Mouse (Mus musculus): ENCODE results near the gene Sh2b1.

Gene Sh2b1

DNA sequence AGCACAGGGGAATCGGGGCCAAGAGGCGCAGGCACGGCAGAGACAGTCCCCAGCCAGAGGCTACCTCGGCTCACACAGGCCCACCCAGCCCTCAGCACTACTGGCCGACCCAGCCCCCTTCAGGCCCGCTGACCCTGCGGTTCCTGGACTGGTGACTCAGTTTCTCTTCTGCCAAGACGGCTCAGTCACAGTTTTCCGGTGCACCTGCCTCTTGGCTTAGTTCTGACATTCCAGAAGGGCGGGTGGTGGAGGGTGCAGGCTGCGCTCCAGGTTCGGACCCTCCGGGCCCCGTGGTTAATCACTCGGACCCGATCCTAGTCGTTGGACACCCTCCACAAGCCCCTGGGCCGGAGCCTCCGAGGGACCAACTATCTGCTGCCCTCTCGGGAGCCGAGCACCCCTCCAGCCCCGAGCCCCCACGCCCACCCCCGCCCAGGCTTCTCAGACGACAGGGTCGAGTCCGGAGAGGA lies 703 bp downstream of the Sh2b1 start:
- DNase-seq (ENCODE audit: low read depth, low spot score): peak; percentile 42

DNA sequence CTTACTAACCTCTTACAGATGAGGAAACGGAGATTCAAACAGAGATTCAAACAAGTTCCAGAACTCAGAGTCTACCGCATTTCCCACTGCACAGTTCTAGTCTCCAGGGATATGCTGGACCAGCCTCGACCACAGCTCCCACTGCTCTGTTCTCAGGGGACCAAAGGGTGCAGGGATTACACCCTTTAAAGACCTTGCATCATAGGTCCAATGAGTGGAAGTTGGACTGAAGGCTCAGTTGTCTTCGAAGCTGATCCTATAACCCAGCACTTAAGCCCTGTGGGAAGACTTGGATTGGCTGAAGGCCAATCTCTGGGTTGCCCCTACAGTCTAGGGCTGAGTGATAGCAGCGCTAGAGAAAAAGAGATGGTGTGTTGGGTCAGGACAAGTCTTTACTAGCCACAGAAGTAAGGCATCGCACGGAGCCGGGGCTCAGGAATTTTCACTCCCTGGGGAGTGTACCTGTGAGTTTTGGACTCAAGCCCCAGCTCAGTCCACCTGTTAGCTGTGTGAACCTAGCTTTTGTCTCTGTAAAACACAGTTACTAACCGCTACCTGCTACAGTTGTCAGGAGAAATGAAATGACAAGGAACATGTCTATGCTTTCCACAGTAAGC lies 1.6 kb downstream of the Sh2b1 start:
- DNase-seq (ENCODE audit: low read depth, low spot score): no peak

- no peak for DNase-seq (ENCODE audit: low read depth, low spot score)
These were observed 2.5 kb downstream of the Sh2b1 start for GRCm38 (mm10) chr7:126472713-126473112.

DNA sequence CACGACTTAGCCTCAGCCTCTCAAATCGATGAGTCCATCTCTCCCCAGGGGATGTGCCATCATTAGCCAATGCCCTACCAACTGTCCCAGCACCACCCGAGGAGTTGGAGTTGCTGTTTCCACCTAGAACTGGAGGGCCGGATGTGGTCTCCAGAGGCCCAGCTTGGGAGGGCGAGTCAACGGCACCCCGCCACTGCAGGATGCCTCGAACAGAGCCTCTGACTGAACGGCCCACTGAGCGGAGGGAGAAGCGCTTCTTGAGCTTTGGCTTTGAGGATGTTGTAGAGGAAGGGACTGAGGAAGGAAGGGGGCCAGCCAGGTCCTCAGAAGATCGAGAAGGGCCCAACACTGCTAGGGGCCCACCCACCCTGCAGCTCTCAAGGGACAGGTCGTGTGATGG lies 2.9 kb downstream of the Sh2b1 start:
- no peak for DNase-seq (ENCODE audit: low read depth, low spot score)

DNA sequence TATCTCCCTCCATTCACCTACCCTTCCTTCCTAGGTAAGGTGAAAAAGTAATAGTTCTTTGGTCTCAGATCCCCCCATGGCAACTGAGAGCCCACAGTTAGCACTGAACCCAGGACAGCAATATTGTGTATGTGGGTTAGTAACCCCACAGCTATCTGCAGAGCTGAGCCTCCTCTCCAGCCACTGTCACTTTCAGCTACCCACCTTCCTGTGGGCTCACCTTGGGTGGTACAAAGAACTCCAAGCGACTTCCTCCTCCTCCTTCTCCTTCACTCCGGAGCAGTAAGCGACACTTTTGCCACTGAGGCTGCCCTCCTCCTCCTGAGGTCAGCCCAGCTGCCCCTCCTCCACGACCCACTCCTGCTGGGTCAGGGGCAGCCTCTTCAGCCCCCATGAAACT lies 3.4 kb downstream of the Sh2b1 start:
- no peak for DNase-seq (ENCODE audit: low read depth, low spot score)

GRCm38 (mm10) chr7:126471361-126471760 lies 3.9 kb downstream of the Sh2b1 start:
- DNase-seq (ENCODE audit: low read depth, low spot score): no peak

- no peak for DNase-seq (ENCODE audit: low read depth, low spot score)
These were observed 5.1 kb downstream of the Sh2b1 start for GRCm38 (mm10) chr7:126470077-126470476.

DNA sequence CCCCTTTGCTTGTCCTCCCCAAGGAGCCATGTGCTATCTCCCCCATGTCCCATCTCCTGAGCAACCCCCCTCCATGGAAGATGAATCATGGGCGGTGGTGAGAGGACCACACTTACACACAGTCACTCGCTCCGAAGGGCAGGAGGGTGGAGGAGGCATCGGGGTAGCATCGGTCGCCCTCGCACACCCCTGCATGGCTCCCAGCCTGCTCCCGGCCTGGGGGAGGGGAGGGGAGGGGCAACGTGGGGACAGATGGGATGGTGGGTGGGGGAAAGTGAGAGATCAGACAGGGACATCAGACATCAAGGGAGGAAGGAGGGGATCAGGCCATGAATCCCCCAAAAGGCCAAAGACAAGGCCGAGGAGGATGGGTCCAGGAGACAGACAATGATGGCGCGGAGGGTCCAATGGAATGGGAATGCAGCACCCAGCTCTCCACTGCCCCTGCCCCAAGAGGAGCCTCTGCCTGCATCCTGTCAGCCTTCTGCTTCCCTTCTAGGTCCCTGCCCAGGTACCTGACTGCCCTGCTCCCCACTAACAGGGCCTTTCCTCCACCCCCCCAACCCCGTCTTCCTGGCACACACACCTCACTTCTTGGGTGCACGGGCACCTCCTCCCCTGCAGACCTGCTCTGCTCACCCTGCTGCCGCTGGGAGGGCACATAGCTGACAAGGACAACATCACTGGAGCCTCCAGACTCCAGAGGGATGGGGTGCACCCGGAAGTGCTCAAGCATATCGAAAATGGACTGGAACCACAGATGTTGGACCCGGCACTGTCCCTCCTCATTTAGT lies 7.2 kb downstream of the Sh2b1 start:
- no peak for DNase-seq (ENCODE audit: low read depth, low spot score)

DNA sequence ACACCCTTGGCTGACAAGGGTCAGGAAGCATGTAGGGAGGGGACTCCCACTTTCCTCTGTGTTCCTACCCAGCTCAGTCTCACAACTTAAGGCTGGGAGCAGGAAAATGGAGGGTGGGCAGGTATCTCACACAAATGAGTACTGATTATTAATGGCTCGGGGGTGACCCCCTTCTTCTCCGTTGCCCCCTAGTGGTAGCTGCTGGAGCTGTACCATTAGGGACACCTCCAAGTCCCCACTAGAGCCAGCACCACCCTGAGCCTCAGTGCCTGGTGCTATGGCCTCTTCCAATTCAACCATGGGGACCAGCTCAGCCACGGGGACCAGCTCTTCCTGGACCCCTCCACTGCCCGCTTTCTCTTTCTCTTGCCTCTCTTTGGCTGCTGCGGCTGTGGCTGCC lies 8.0 kb downstream of the Sh2b1 start:
- peak; percentile 67 for DNase-seq (ENCODE audit: low read depth, low spot score)

DNA sequence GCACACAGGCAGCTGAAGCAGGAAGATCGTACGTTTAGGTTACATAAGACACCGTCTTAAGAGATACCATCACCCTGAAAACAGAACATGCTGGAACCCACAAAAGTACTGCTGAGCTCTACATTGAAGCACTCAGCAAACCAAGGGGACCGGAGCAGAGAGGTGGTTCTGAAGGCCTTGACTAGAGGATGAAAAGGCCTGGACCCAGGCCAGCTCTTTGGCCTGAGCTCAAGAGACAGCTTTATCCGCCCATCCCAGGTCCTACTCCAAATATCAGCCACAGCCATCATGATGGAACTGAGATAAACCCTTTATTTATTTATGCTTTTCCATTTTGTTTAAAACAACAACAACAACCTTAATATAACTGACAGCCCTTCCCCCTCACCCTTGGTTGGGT lies 8.5 kb downstream of the Sh2b1 start:
- no peak for DNase-seq (ENCODE audit: low read depth, low spot score)

DNA sequence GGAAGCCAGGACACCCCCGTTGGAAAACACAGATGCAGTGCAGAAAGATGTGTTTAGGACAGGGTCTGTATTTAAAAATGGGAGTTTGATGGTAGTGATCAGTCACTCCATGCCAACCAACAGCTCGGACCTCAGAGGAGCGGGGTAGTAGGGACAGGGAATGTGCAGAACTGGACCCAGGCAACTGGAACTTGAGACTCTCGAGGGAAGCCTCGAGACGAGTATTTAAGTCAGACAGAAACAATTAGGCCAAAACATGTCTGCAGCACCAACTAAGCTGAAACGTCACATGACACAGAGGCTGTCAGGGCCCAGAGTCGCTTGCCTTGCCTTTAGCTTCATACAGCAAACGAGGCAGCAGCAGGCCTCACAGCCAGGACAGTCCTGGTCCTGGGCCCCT lies 9.1 kb downstream of the Sh2b1 start:
- DNase-seq (ENCODE audit: low read depth, low spot score): no peak

DNA sequence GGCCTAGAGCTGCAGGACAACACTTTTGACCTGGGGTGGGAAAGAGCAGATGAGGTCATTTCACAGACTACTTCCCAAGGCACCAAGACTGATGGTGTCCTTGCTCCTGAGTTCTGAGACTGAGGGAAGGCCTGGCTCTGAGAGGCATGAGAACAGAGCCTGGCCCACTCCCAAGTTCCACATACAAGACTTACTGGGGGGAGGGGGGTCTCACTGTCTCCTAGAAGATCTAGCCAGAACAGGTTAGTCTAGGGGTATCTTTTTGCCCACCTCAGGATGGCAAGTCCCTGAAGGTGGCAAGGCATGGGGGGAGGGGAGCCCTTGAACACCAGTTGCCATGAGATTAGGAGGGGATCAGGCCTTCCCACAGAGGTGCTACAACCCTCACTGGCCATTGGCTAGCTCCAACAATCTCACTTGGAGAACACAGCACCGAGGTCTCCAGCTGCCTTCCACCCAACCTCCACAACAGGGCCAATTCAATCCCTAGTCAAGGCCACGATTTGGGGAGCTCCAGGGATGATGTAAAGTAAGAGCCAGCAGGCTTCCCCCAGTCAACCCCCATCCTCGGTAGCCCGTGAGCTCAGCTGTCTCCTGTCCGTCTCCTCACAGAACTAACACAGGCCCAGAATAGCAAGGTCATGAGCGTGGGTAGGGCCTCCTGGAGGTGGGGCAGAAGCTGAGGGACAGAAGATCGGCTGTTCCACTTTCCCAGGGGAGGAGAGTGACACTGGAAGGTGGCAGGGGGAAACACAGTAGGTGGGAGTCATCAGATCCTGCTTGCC lies 9.8 kb downstream of the Sh2b1 start:
- DNase-seq (ENCODE audit: low read depth, low spot score): no peak

- DNase-seq (ENCODE audit: low read depth, low spot score): no peak
These were observed 10.4 kb downstream of the Sh2b1 start for GRCm38 (mm10) chr7:126464836-126465235.

DNA sequence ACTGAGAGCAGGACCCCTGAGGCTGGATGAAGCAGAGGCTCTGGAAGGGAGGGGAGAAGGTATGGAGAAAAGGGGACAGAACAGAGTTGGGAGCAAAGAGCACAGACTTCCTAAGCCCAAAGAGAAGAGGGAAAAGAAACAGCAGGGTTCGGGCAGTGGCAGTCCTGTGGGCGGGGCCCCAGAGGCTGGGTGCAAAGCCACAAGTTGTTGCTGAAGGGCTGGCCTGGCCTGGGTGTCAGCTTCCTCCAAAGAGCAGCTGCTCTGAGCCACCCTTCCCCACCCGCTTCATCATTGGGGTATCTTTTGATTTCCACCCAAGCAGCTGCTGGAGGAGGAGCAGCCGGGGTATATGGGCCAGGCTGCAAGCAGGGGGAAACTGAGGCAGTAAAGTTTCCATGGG lies 11.1 kb downstream of the Sh2b1 start:
- no peak for DNase-seq (ENCODE audit: low read depth, low spot score)

DNA sequence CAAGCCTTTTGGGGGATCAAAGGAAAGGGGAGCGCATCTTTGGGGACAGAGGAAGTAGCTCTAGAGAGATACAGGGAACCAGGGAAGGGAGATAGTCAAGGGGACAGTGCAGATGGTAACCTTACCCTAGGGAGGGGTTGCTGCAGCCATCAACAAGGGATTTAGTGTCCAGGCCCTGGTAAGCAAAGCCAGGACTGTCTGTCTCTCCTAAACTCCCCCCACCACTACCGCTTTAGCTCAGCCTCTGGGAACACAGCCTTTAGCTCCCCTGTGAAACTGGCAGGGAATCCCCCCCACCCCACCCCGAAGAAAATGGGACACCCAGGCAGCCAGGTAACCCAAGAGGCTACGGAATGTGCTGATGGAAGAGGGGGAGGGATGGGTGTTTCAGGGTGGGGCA lies 11.7 kb downstream of the Sh2b1 start:
- no peak for DNase-seq (ENCODE audit: low read depth, low spot score)

- no peak for DNase-seq (ENCODE audit: low read depth, low spot score)
These were observed 12.2 kb downstream of the Sh2b1 start, which contains the start of gene Atp2a1 for GRCm38 (mm10) chr7:126463004-126463403. TSS of gene Atp2a1 (minus strand) at chr7:126463108.

- DNase-seq (ENCODE audit: low read depth, low spot score): no peak
These were observed 13.6 kb downstream of the Sh2b1 start for GRCm38 (mm10) chr7:126461626-126462025.

- no peak for DNase-seq (ENCODE audit: low read depth, low spot score)
These were observed 14.4 kb downstream of the Sh2b1 start for GRCm38 (mm10) chr7:126460623-126461399.

- DNase-seq (ENCODE audit: low read depth, low spot score): no peak
These were observed 16.2 kb downstream of the Sh2b1 start for GRCm38 (mm10) chr7:126458844-126459618.

- no peak for DNase-seq (ENCODE audit: low read depth, low spot score)
These were observed 17.0 kb downstream of the Sh2b1 start for GRCm38 (mm10) chr7:126458225-126458624.

All from A20 (cell line).